Mouse (Mus musculus) kidney, adult 2 months (tissue): Measurements from ENCODE around the gene Car12.

Experiments used
- CTCF ChIP-seq: fragments of 200-500 bp; conservative IDR thresholded peaks from 2 replicates; pipeline ENCODE4 v1.5.1; 2011; ENCODE audit warnings: low read depth, mild to moderate bottlenecking, control low read depth, low read length, moderate library complexity, mixed read lengths; ENCODE audit not compliant: insufficient read depth, insufficient read length
- POLR2A ChIP-seq: fragments of 200-500 bp; IDR thresholded peaks from one replicate; pipeline ENCODE4 v1.6.1; 2011; ENCODE audit warnings: low read depth, low read length, control low read depth

GRCm38 (mm10) chr9:66722869-66723272 is 9.4 kb downstream of the Car12 start:
- no peak for TF ChIP-seq CTCF
- no peak for TF ChIP-seq POLR2A
